Mouse (Mus musculus) layer of hippocampus, adult 9-11 months (tissue): ENCODE data around the gene Cln6.
A peak's percentile ranks its signal among the peaks of the same experiment; 100 is the strongest.
"Not testable (repeated sequence)": the region's sequence is repeated elsewhere in the genome, so short reads cannot be mapped to it uniquely, and the experiment has no call there.

Experiments used
- DNase-seq: peaks from one replicate; pipeline ENCODE4 v3.0.0; 2022

The Cln6 gene

DNA sequence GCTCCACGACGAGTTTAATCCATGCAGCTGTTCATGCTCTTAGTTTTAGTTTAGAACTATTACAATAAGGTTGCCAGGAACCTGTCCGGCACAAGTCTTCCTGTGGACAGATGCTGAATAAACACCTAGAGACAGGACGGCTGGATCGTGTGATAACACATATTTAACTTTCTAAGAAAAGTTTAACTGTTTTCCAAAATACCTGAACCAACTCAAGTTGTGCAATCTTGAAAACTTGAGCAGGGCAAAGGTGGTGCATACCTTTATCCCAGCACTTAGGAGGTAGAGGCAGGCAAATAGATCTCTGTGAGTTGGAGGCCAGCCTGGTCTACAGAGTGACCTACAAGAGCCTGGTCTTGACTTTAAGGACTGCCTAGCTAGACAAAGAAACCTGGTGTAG is 3.7 kb upstream of the Cln6 start:
- DNase-seq, result no peak

DNA sequence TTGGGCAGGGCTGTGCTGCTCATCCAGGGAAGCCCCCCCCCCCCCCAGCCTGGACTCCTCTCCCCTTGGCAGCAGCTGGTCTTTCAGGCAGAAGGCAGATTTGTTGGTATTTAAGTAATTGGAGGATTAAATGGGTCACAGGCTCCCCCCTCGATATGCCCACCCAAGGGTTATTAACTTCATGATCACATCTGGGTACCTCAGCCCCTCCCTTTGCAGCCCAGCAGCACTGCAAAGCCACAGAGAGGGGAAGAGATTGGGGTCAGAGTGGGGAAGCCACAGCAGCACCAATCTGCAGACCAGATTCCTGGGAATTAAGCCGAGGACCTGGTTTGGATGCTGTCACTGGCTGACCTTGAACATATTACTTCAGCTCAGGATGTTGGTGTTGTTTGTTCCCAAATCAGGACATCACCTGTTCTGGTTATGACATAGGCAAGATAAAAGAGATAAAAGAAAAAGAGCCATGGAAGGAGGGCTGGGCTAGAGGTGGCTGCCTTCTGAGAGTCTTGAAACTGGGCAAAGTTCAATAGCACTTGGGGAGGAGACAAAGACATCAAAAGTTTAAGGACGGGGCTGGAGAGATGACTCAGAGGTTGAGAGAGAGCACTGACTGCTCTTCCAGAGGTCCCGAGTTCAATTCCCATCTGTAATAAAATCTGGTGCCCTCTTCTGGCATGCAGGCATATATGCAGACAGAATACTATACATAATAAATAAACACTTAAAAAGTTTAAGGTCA is 2.7 kb upstream of the Cln6 start:
- DNase-seq, result no peak

DNA sequence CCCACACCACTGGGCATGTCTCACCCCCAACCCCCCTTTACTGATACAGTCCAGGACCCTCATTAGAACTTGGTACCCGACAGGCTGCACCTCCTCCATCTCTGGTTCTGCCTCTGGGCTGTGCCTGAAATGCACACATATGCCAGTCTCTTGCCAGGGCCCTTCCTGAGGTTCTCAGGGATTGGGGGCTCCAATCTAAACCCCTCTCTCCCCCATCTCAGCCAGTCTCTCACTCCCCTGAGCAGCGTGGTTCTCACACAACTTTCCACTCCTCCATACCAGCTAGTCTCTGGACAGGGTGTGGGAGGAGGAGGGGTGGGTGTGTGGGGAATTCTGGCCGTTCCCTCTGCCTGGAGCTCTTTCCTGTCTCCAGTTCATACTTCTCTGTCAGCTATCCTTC is 974 bp upstream of the Cln6 start:
- no peak for DNase-seq

DNA sequence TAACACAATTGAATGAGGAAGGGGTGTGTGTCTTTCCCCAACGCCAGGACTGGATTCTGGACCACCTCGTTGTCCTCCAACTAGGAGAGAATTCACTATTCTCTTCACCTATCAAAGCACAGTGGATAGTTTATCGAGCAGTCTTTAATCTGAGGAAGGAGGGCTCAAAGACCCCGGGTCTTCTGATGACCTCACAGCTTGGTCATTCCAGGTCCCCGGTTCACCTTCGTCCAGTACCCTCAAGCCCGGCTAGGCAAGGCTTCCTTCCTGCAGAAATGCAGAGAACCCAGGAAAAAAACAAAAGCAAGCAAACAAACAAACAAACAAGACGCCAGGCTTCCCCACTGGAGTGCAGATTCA is 459 bp upstream of the Cln6 start:
- no peak for DNase-seq

DNA sequence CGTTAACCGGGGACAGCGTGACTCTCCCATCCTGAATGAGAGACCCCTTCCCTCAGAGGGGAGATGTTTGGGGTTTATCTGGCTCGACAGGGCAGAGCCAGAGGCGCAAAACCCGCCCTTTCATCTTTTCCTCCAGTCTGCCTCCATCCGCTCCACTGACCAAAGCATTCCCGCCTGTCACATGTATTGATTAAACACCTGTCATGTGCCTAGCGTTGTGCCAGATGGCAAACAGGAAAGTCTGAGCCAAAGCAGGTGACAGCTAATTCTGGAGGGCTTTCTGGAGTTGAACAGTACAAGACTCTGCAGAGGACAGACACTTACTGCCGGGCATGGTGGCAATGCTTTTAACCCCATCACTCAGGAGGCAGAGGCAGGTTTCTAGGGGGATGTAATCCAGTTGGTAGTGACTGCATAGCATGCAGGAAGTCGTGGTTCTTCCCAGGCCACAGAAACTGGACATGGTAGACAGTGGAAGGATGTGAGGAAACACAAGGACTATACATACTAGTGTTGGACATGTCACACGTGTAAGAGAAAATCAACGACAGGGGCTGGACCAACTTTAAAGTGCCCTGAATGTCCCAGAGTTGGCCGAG is 686 bp downstream of the Cln6 start:
- DNase-seq, result no peak

DNA sequence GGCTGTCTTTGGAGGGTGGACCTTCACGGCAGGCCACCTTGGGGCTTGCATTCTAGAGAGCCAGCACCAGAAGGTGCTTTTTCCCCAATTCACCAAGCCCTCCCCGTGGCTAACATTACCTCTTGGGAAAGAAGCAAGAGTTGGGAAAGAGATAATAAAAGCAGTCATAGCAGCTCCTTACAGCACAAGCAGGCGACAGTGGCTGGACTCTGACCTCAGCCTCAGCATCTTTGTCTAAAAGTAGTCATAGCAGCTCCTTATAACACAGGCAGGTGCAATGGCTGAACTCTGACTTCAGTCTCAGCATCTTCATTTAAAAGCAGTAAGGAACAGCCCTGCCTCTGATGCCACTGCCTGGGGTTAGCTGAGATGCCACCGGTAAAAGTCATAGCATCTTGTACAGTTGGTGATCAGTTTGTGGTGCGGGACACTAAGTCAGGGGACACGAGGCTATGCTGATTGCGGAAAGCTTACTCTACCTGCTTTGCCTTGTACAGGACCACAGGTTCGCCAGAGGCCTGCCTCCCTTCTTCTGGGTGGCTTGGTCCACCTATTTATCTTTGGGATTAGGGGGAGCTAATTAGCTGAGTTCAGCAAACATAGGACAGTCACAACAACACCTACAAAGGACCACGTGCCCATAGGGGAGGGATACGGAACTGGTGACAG is 4.9 kb downstream of the Cln6 start:
- DNase-seq, result no peak

DNA sequence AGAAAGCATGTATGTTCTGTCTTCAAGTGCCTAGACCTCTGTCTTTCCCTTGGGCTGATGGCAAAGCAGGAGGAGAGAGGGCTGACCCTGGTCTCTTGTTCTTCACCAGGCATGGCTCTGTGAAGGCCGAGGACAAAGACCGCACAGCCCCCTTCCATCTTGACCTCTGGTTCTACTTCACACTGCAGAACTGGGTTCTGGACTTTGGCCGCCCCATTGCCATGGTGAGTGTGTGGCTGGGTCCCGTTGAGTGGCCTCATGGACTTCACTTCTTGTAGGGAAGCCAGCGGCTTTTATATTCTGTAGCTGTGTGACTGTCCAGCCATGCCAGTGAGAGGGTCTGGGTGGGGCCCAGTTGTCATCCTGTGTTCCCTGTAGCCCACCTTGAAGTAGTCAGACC is 5.9 kb downstream of the Cln6 start:
- no peak for DNase-seq

DNA sequence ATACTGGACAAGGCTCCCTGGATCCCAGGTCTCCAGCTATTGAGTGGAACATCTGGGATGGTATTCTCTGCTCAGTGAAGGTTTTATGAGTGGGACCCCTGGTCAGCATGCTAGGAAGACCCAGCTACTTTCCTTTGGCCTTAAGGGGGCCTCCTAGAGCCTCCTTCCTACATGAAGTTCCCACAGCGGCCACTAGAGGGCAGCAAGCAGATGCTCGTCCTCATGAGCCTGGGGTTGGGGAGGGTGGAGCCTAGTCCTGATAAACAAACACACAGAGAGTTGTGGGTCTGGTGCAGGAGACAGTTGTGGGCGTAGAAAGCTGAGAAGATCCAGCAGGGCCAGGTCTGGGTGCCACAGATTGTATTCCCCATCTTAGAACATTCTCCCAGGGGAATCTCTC is 9.1 kb downstream of the Cln6 start:
- peak; percentile 79 for DNase-seq

DNA sequence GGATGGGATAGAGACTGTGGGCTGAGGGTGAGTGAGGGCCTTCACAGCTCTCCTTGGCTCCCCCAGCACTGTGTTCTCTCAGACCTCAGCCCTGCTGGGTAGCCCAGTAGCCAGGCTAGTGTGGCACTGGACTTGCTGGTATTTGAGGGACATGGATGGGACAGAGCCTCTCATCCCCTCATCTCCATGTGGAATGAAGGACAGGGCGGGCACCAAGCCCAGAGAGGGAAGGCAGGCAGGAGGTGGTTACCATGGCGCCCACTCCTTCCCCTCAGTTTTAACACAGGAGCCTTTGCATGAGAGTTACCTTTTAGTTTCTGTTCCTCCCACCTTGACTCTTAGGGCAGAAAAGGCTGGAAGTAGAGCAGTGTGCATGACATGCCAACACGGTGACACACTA is 10.1 kb downstream of the Cln6 start:
- DNase-seq, result no peak

DNA sequence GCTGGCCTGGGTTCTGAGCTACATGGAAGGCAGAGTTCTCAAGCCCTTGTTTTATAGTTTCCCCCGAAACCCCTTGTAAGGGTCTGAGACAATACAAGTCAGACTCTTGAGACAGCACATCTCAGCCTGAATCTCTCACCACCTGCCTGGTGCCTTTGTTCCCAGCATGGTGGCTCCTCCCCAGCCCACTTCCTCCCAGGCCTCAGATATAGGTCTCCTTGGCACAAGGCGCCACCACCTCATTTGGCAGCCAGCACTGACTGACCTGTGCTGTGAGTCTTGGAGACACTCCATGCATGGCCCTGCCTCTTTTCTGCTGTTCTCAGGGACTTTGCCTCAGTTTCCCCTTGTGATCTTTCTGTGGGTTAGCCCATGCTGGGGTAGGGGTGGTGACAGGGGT is 13.0 kb downstream of the Cln6 start:
- no peak for DNase-seq

DNA sequence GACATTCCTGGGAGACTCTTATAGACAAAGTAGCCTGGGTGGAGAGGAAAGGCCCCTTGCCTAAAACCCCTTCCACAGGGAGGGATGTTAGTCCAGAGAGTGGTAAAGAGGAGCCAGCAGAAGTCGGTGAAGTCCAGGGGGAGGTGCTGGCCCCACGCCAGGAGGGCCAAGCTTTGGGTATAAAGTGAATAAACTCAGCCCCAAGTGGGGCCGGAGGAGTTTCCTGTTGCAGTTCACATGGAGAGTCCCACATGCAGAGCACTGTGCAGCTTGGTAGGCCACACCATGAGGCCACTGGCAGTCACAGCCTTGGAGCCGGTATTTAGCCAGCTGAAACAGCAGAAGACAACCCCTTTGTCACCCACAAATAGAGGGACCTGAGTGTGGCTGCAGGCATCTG is 15.9 kb downstream of the Cln6 start:
- no peak for DNase-seq

DNA sequence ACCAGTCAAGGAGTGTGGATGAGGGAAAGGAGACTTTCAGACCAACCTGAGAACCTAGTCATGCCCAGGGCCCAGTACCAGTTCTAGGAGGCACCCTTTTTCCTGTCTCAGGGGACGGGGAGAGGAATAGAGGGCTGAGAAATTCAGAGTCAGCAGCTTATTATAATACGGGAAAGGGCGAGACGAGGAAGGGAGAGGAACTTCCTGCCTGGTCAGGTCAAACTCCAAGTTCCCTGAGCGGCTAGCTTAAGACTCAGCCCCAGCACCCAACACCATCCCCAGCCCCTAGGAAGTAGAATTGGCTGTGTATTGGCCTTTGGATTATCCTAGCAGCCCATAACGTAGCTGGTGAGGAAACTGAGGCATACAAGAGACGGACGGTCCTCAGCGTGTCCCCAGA is 18.6 kb downstream of the Cln6 start:
- DNase-seq, result no peak

DNA sequence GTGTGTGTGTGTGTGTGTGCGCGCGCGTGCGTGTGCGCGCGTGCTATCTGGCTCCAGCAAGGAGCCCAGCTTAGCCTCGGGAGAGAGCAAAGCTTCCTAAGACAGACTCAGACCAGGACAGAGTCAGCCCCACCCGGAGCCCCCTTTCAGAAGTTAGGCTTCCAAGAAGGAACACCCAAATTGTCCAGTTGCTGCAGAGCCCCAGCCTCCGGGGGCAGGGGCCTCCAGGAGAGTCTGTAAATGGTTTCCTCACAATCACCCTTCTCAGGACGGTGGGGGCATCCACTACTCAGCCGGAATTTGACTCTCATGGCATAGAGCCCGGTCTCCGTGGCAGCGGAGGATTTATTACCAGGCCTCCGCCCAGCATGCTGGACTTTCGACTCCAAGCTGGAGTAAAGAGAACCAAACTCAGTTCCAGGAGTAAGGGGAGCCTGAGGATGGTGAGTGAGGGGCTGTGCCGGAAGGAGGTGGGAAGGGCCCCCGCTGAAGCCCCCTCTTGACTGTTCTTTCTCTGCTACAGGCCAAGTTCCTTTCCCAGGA is 19.2 kb downstream of the Cln6 start, which contains the start of gene Calml4:
Gene Calml4, plus strand, starts transcription at position 362 of the 543 bp plus-strand sequence.
- no peak for DNase-seq

DNA sequence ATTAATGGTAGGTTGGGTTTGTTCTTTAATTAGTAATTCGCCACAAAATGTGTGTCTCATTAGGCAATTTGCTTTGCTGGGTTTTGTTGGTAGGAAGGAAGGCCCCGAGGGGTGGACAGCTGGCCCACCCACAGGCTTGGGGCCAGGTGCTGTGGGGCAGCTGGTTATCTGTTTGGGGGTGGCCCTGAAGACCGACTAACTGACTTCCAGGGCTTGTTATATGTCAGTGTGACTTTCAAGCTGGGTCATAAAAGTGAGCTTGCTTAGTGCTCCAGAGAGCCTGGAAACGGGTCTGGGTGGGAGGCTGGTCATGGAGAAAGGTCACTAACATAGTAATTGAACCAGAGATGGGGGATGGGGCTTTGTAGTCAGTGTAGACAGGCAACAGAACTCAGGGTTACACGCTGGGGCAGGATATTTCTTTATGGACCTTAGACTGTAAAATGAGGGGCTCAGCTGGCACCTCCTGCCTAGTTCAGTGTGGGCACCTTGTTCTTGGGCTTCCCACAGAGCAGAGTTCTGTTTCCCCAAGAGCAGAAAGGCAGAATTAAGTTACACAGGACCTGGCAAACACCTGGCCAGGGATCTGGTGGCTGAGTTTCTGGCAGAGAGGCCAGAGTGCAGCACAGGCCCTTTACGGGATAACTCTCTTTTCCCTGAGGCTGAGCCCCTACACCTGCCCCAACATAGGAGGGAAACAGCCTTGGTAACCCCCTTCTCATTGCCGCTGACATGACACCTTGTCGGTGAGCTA is 19.9 kb downstream of the Cln6 start:
- no peak for DNase-seq

DNA sequence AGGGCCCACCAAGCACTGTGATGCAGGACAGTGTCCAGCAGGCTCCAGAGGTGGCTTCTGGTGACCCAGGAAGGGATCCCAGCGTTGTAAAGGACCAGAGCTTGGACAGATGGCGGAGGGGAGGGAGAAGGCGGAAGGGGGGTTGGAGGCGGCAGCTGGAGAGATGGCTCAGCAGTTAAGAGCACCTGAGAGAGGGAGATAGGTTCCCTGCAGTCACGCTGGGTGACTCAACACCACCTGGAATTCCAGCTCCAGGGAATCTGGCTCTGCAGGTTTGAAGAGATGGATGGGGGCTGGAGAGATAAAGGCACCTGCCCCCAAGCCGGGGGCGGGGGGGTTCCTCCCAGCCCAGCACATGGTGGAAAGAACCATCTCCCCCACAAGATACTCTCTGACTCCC is 21.5 kb downstream of the Cln6 start:
- not testable (repeated sequence) for DNase-seq

DNA sequence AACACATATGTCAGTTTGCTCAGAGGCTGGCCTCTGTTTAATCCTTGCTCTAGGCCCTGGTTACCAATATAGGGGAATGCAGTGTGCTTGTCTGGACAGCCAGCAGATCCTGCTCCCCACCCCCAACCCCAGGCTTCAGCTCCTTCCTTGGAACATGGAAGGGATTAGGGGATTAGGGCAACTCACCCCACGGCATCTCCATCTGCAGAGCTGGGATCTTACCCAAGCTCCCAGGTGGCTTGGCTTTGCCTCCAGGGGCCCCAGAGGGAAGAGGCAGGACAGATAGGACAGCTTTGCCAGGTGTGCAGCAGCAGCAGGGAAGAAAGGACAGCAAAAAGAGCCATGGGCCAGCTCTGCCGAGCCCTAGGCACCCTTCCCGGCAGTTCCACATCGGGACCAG is 22.3 kb downstream of the Cln6 start:
- DNase-seq, result no peak

DNA sequence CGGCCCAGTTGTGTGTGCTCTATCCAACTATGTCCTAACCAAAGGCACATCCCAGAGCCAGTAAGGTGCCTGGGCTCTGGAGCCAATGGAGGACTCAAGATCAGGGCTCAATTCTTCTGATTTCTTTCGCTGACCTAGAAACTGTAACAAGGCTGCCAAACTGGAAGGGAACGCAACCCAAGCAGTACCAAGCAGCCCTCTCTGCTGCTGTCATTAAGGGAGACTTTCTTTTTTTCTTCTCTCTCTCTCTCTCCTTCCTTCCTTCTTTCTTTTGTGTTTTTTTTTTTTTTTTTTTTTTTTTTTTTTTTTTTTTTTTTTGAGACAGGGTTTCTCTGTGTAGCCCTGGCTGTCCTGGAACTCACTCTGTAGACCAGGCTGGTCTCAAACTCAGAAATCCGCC is 30.7 kb downstream of the Cln6 start:
- DNase-seq, result not testable (repeated sequence)

DNA sequence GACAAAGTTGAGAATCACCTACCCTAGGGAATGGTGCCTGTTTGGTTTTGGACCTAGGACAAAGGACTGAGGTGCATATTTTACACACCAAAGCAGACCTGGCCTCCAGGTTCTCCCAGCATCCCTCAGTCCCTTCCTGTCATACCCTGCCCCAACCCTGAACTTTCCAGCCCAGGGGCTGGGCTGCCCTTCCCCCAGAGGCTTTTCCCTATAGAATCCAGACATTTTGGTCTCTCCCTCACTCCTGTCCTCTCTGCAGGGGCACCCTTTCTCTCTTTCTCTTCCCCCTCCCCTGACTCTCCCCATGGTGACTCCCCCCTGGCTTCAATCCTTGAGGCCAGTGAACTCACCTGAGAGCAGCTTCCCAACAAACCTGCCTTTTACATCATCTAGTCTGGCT is 32.1 kb downstream of the Cln6 start:
- no peak for DNase-seq

DNA sequence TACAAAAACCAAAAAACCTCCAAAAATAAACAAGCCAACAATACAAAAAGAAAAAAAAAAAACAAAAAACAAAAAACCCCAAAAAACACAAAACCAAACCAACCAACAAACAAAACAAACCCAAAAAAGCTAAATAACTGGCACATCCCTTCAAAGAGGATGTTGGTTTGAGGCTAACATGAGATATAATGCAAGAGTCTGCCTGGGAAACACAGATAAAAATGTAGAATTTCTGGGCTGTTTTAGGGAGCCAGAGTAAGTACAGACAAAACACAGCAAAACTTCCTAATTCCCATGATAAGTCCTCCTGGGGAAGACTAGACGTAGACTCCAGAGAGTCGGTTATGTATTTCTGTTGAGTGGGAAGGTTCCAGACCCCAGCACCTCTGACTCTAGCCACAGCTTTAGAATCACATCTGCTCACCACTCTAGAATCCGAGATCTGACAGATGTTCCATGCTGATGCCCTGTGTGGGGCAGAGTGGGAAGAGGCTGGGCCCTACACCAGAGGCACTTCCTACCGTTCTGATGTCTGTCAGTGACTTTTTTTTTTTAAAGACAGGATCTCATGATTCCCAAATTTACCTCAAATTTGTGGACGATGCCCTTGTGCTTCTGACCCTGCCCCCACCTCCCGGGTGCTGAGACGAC is 38.5 kb downstream of the Cln6 start:
- DNase-seq, result no peak

DNA sequence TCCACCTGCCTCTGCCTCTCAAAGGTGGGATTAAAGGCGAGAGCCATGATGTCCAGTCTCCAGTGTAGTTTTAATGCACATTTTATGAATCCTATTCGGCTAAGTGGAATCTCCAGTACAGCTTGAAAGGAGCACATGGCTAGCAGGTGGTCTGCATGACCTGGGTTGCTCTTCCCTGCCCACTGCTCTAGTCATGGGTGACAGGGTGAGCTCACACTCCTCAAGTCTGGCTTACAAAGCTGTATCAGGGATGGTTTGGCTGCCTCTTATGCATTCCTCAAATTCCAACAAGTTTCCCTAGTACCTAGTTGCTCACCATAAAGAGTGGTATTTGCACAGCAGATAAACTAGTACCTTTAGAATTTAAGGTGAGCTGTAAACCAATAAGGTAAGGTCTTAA is 39.2 kb downstream of the Cln6 start:
- no peak for DNase-seq

DNA sequence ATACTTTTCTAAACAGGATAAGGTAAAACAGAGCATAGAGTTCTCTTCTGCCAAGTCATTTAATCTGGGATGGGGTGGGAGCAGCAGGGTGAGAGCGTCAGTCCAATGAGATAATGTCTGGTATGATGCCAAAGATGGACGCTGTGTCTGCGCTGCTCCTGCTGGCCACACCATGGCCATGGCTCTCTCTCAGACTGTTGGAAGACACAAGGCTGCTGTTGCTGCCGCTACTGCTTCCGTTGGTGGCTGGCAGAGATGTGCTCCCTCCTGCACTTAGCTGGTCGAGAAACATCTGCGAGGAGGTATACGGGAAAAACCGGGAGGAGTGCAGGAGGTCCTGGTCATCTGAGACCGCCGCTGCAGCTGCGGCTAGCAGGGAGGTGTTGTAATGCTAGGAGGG is 43.3 kb downstream of the Cln6 start:
- peak; percentile 25 for DNase-seq

DNA sequence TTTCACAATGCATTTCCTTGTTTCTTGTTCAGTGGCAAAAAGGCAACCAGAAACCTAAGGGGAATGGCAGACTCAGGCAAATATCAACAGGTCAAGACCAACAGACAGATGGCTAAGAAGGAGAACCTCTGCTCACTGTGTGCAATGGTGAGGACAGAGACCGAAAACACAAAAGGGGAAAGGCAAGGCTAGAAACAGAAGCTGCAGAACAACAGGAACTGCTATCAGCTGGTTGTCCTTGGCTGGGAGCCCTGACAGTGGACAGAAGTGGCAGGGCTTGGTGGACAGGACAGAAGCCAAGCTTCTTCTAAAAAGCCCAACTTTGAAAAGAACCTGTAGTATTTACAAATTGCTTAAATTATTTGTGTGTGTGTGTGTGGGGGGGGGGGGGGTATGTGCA is 55.9 kb downstream of the Cln6 start:
- DNase-seq, result no peak
